Mouse (Mus musculus) brown adipose tissue, adult 24 weeks (tissue): ENCODE data around the gene Olfr1239. TPM values are rescaled to one million over a fixed set of nuclear protein-coding genes. Genes with fewer than 3 reads are reported as not detected.

Source experiments
- H3K27ac ChIP-seq: fragments of 200-500 bp; replicated peaks from 2 replicates; pipeline ENCODE4 v1.5.1; 2012; ENCODE audit warnings: low read depth, mild to moderate bottlenecking, low read length
- H3K4me1 ChIP-seq: fragments of 200-500 bp; 2 replicates; pipeline ENCODE4 v1.6.1; 2012; ENCODE audit warnings: low read length, mixed read lengths; ENCODE audit not compliant: control insufficient read depth, insufficient read depth, insufficient read length
- H3K4me3 ChIP-seq: fragments of 200-500 bp; 2 replicates; pipeline ENCODE4 v1.5.1; 2012; ENCODE audit warnings: low read depth, mild to moderate bottlenecking, low read length, moderate library complexity; ENCODE audit not compliant: insufficient read depth
- polyA plus RNA-seq: library from polyadenylated mRNA; stranded (reverse); fragments of >200 nt; gene quantifications from 2 replicates; pipeline ENCODE4 v1.2.4, GENCODE M21; 2012; ENCODE audit not compliant: missing spikeins, insufficient read depth, insufficient read length

Gene Olfr1239
- polyA plus RNA-seq = not detected in 2 replicates

DNA sequence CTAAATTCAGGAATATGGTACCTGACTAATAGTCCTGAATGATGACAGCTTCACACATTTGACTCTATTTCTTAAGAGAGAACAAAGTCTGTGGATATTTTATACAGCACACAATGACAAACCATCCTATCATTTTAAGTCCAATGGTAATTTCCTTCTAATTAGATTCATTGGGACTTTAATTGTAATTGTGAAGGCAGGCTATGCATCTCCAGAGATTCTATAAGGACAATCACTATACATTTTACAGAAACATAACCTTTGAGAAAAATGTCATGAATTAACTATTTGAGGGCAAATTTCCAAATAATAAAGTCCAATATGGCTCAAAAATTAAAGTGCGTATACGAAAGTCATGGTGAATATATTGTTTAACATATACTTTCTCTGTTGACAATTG lies at the start of gene Olfr1239:
Gene Olfr1239 (minus strand): TSS at position 101 of the 400 bp plus-strand sequence.
- Histone ChIP-seq H3K4me3 (no peak within 1 kb of the TSS), H3K27ac (no peak within 1 kb of the TSS), H3K4me1 (no peaks in the 10 kb centered on the region)

DNA sequence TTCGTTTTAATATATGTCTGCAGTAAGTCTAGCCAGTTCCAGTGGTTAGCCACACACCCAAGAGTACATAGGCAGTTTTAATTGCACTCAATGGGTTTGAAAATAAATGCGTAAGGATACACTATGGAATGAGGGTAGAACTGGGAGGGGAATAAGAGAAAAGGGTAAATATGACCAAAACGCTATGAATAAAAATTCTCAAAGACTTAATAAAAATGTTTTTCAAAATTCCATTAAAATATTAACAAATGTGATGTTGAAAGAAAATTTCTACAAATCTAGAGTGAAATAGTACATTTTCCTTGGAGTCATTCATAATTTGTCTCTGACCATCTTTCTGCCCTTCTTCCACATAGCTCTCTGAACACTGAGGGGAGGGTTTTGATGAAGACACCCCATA lies 22.7 kb upstream of the Olfr1239 start, which contains the start of gene Olfr1240:
Gene Olfr1240 (minus strand): TSS at position 101 of the 400 bp plus-strand sequence.
- H3K4me3 ChIP-seq = no peak within 1 kb of the TSS
- no peaks in the 10 kb centered on the region for H3K4me1 ChIP-seq
- H3K27ac ChIP-seq = no peak within 1 kb of the TSS

DNA sequence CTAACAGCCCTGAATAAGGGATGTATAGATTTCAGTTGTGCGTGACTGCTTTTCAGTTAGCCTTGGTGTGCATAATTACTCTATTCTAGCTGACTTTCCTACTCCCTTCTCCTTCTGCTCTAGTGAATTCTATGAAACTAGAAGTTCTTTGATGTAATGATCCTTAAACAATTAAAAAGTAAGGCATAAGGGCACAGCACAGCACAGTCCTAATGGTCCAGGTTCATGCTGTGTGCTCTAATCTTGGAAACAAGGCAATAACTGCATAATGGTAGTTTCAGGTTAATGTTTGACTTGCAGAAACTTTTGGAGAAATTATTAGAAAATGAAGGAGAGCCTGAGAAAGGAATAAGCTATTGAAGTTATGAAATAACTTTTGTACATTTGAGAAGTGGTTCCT lies 5.7 kb downstream of the Olfr1239 start:
- Histone ChIP-seq H3K27ac (no peak overlapping the region), H3K4me1 (no peaks in the 10 kb centered on the region), H3K4me3 (no peak overlapping the region)

DNA sequence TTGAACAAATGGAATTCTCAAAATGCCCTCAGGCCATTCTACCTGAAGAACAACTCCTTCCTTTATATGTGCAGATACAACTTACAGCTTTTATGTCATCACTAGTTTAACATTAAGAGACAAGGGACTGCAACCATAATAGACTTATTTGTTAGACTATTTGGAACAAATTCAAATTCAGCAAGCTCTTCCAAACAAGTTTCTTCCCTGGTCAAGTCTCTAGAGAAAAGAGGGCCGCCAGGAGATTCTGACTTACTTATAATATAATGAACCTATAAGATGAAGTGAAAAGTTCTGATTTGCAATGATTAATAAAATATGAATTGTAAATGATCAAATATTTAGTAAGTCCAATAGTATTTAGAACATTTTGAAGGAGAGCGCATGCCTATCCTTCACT lies 10.6 kb downstream of the Olfr1239 start, which contains the start of gene Olfr1238:
Gene Olfr1238 (minus strand): TSS at position 101 of the 400 bp plus-strand sequence.
- H3K4me3 ChIP-seq = no peak within 1 kb of the TSS
- no peaks in the 10 kb centered on the region for H3K4me1 ChIP-seq
- H3K27ac ChIP-seq = no peak within 1 kb of the TSS

DNA sequence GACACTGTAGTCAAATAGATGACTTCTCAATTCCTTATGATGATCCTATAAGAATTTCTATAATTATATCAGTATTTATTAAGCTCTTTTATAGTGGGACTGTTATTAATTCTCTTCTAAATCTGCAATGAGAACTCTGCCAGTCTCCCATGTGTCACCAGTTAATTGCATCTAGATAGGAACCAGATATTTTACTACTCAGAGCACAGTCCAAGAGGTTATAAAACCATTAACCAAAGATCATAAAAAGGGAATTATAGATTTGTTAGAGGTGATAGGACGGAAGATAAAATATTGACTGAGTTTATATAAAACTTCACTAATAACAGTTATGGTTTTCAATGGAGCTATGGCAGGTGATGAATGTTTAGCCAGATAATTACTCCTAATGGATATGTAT lies 19.3 kb downstream of the Olfr1239 start:
- no peak overlapping the region for H3K4me3 ChIP-seq

More for the DNA sequence above, 19.3 kb downstream of the Olfr1239 start:
- Histone ChIP-seq H3K27ac (no peak overlapping the region), H3K4me1 (no peaks in the 10 kb centered on the region)

Other genes with a start within 250 kb of the Olfr1239 start
- gene Olfr1225, start 245.7 kb downstream of the Olfr1239 start, polyA plus RNA-seq = not detected in 2 replicates
- not detected in 2 replicates for gene Olfr1226, start 220.4 kb downstream of the Olfr1239 start, polyA plus RNA-seq
- gene Olfr1228, start 166.3 kb downstream of the Olfr1239 start, polyA plus RNA-seq = not detected in 2 replicates
- gene Olfr1229, start 132.4 kb downstream of the Olfr1239 start, polyA plus RNA-seq = not detected in 2 replicates
- not detected in 2 replicates for gene Olfr1230, start 123.1 kb downstream of the Olfr1239 start, polyA plus RNA-seq
- gene Olfr1231, start 113.3 kb downstream of the Olfr1239 start, polyA plus RNA-seq = not detected in 2 replicates
- not detected in 2 replicates for gene Olfr1232, start 90.7 kb downstream of the Olfr1239 start, polyA plus RNA-seq
- gene Olfr1233, start 78.0 kb downstream of the Olfr1239 start, polyA plus RNA-seq = not detected in 2 replicates
- gene Olfr1234, start 55.5 kb downstream of the Olfr1239 start, polyA plus RNA-seq = not detected in 2 replicates
- gene Olfr1238, start 10.7 kb downstream of the Olfr1239 start, polyA plus RNA-seq = not detected in 2 replicates
- gene Olfr1240, start 22.6 kb upstream of the Olfr1239 start, polyA plus RNA-seq = not detected in 2 replicates
- not detected in 2 replicates for gene Olfr1241, start 66.7 kb upstream of the Olfr1239 start, polyA plus RNA-seq
- gene Olfr1242, start 77.9 kb upstream of the Olfr1239 start, polyA plus RNA-seq = not detected in 2 replicates
- not detected in 2 replicates for gene Olfr1243, start 111.1 kb upstream of the Olfr1239 start, polyA plus RNA-seq
- not detected in 2 replicates for gene Olfr1245, start 158.0 kb upstream of the Olfr1239 start, polyA plus RNA-seq
- gene Olfr1246, start 172.8 kb upstream of the Olfr1239 start, polyA plus RNA-seq = not detected in 2 replicates
- not detected in 2 replicates for gene Olfr1247, start 193.7 kb upstream of the Olfr1239 start, polyA plus RNA-seq
- gene Olfr1248, start 197.8 kb upstream of the Olfr1239 start, polyA plus RNA-seq = not detected in 2 replicates
- not detected in 2 replicates for gene Olfr1249, start 214.6 kb upstream of the Olfr1239 start, polyA plus RNA-seq
- gene Olfr1250, start 241.1 kb upstream of the Olfr1239 start, polyA plus RNA-seq = not detected in 2 replicates